Mouse (Mus musculus): ENCODE measurements around the gene Alpk3.
A peak's percentile ranks its signal among the peaks of the same experiment; 100 is the strongest.

Alpk3 gene

DNA sequence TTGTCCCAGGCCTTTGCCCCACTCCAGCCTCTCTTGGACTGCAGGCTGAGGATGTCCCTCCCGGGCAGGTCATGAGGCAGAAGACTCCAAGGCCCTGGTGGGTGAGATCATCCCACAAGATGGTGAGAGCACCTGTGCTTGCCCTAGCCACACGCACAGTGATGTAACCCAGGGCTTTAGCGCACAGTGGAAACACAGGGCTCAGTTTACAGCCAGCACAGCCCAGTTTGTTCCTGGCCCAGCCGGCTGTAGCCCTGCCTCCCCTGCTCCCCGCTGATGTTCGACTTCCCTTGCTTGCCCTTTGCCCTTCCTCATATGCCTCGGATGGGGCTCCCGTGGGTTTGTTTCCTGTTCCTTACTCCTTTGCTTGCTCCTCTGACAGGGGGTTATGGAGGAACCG, 17.1 kb downstream of the Alpk3 start:
- no peak for DNase-seq (ENCODE audit: low spot score in 2 of 2)

DNA sequence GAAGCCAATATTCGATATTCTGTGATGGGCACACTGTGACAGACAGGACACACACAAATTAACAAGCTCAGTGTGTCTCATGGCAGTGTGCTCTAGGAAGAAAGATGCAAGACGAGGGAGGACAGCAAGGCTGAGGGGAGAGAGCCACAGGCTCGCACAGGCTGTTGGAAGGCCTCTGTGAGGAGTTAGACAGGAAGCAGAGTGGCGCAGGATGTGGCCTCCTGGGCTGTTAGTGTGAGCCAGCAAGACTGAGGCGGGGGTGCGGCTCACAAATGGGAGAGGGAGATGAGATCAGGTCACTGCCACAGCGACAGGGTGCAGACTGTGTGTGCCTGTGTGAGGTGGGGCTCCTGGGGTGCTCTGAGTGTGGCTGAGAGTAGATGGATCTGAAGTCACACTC, 17.9 kb downstream of the Alpk3 start:
- no peak for DNase-seq (ENCODE audit: low spot score in 2 of 2)

DNA sequence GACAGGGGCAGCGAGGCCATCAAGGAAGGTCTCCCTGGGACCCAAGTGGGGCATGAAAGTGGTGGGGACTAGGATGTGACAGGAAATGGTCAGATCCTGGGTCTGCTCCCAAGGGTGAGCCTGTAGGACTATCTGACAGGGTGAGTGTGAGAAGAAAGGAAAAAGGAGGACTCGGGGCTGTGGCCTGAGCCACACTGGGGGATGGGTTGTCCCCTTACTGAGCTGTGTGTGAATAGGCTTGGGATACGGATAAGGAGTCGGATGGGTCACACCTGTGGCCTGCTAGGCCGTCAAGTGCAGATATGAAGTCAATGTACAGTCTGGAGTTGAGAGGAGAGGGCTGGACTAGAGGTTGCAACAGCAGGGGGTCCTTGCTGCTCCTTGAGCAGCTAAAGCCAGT, 18.3 kb downstream of the Alpk3 start:
- no peak for DNase-seq (ENCODE audit: low spot score in 2 of 2)

DNA sequence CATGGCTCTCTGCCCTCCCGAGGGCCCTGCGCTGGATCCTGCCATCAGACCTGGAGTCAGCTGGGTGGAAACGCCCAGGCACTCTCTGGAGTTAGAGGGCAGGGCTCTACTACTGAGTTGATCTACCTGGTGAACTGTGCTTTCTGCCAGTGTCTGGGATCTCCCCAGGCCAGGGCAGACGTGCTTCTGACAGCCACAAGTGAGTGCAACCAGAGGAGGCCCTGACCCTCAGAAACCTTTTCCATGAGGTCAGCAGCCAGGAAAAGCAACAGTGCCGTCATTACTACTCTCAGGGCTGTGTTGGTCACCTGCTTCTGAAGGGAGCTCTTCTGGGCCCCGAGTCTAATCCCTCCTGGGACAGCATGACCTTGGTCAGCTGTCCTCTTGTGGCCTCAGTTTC, 19.6 kb downstream of the Alpk3 start:
- no peak for DNase-seq (ENCODE audit: low spot score in 2 of 2)

- DNase-seq (ENCODE audit: low spot score in 2 of 2) = no peak
Observed at GRCm38 (mm10) chr7:81078740-81079139, 21.3 kb downstream of the Alpk3 start.

DNA sequence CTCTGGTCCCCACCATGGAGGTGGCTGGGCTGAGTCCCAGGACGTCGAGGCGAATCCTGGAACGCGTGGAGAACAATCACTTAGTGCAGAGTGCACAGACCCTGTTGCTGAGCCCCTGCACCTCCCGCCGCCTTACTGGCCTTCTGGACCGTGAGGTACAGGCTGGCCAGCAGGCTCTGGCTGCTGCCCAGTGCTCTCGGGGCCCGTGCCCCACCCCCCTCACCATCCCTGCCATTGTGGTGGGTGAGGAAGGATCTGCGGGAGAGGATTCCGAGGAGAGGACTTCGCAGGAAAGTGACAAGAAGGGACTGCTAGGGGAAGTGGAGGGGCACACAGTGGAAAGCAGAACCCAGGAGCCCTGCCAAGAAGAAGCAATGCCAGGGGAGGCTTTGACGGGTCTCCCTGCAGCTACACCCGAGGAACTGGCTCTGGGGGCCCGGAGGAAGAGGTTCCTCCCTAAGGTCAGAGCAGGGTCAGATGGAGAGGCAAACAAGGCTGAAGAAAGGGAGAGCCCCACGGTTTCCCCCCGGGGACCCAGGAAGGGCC, 36.1 kb downstream of the Alpk3 start:
- DNase-seq (ENCODE audit: low spot score in 2 of 2) = no peak

- no peak for DNase-seq (ENCODE audit: low spot score in 2 of 2)
Observed at GRCm38 (mm10) chr7:81094104-81094757, 36.8 kb downstream of the Alpk3 start.

DNA sequence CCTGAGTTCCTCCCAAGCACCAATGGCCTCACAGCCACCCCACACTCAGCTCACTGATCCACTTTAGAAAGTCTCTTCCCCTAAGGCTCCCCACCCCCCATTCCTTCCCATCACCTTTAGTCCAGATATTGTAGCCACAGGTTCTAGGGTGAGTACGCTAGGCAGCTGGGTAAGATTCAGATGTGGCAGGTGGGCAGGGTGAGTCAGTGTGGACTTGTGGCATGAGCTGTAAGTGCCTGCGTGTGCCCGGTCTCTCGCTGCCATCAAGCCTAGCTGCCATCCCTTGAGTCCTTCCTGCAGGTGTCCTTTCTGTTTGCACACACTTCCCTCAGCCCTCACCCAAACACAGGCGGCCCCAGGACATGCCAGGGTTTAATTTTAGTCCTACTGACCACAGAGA, 42.9 kb downstream of the Alpk3 start:
- DNase-seq (ENCODE audit: low spot score in 2 of 2) = no peak

GRCm38 (mm10) chr7:81102854-81103253, 45.5 kb downstream of the Alpk3 start:
- no peak for DNase-seq (ENCODE audit: low spot score in 2 of 2)

GRCm38 (mm10) chr7:81105525-81105924, 48.1 kb downstream of the Alpk3 start:
- no peak for DNase-seq (ENCODE audit: low spot score in 2 of 2)

DNA sequence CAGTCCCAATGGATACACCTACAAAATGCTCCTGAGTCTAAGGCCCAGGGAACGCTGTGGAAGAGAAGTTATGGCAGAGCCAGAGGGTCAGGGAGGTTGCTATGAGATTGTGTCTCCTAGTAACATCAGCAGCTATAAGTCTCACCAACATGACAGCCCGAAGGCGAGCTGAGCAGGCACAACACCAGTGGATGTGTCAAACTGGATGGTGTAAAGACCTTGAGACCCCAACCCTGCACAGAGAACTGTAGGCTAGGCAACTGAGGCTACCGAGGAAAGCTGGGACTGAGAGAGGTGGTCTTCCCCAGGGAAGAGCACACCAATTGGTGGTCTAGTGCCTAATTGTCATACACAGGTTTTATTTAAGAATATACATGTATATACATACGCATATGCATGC, 50.8 kb downstream of the Alpk3 start:
- DNase-seq (ENCODE audit: low spot score in 2 of 2) = no peak

DNA sequence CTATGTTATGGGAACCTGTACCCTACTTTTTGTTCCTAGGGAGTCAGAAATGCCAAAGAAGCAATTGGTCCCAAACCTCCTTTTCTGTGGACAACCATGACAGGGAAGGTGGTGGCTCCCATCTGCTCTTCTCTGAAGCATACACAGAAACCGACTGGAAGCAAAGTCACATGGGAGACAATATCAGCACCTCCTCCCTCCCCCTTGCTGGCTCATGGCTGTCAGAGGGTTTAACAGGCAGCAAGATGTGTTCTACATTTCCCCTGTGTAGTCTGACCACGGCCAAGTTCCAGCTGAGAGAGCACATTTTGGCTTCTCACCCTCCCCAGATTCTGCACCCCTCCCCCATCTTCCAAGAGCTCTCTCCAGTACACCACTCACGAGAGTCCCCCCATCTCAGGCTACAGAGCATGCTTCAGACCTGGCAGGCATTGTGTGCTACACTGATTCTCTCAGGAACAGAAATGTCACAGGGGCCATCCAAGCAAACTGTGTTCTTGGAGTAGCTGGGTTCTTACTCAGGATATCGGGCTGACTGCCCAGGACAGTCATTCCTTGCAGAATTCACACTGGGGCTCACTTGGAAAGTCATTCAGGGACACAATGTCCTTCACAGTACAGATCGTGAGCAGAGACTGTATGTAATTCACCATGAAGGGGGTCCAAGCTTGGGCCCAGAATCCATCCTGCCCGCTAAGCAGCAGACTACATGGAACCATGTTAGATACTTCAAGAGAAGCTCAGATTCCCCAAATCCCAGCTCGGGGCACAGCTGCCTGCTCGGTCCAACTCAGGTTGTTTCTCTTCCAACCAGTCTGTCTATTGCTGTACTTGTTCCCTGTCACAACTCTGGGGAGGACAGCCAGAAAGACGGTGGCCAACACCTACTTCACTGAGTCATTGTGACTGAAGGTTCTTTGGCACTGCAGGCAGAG, 52.6 kb downstream of the Alpk3 start:
- peak in 1 of 2 experiments; percentile 31 for DNase-seq (ENCODE audit: low spot score in 2 of 2)

GRCm38 (mm10) chr7:81110791-81111190, 53.4 kb downstream of the Alpk3 start:
- DNase-seq (ENCODE audit: low spot score in 2 of 2) = no peak

- DNase-seq (ENCODE audit: low spot score in 2 of 2) = no peak
Observed at GRCm38 (mm10) chr7:81111729-81112128, 54.3 kb downstream of the Alpk3 start.

GRCm38 (mm10) chr7:81112686-81113360, 55.4 kb downstream of the Alpk3 start:
- no peak for DNase-seq (ENCODE audit: low spot score in 2 of 2)

GRCm38 (mm10) chr7:81114555-81114954, 57.2 kb downstream of the Alpk3 start, which contains the start of gene Slc28a1:
Gene Slc28a1, plus strand, starts transcription at chr7:81114799.
- DNase-seq (ENCODE audit: low spot score in 2 of 2) = no peak

DNA sequence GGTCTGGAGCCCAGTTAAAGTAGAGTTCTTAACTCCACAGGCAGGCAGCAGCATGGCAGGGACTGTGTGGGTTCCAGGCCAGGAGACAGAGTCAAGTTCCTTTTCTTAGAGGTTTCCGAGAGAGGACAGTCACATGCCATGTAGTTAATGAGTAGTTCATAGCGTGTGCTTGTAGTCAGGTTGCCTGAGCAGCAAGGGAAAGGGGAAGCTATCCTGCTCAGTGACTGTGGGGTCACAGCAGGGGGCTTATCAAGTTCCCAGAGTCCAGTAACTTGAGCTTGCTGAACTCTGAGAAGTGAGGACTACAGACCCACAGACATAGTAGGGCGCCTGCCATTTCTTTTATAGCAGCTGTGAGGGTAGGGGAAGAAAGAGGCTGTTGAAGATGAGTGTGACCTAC, 63.7 kb downstream of the Alpk3 start:
- DNase-seq (ENCODE audit: low spot score in 2 of 2) = no peak

DNA sequence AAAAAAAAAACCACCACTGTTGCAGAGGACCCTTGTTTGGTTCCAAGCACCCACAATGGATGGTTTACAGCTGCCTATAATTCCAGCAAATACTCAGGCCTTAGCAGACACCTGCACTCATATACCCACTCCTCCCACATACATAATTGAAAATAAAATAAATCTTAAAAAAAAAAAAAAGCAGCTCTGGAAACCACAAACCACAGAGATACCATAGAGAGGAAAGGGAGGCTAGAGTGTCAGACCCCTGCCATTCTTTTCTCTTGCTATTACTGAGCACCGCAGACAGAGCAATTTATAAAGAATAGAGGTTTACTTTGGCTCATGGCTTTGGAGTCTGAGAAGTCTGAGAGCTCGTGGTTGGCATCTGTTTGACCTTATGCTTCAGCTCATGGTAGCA, 65.4 kb downstream of the Alpk3 start:
- no peak for DNase-seq (ENCODE audit: low spot score in 2 of 2)

- no peak for DNase-seq (ENCODE audit: low spot score in 2 of 2)
Observed at GRCm38 (mm10) chr7:81123553-81123952, 66.2 kb downstream of the Alpk3 start.

DNA sequence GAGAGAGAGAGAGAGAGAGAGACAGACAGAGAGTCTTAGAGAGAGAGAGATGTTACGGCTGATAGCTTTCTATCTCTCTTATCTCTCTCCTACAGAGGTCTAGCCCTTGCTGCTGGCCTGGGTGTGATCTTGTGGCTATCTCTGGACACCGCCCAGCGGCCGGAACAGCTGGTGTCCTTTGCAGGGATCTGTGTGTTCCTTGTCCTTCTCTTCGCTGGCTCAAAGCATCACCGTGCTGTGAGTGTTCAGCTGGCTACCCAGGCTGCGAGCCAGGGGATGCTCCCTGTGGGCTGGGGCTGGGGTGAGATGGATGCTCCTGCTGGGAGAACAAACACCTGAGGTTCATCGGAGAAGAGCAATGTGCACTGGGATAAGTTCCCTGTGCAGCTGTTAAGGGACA, 67.4 kb downstream of the Alpk3 start:
- DNase-seq (ENCODE audit: low spot score in 2 of 2) = no peak

- DNase-seq (ENCODE audit: low spot score in 2 of 2) = no peak
Observed at GRCm38 (mm10) chr7:81125215-81126175, 68.1 kb downstream of the Alpk3 start.
